Mouse (Mus musculus) kidney, adult 2 months (tissue): ENCODE measurements at regions not wholly inside any gene's neighbourhood (a gene's known extent, or its start where the extent isn't known, plus 50 kb on each side); places are given as distances from the start of the nearest gene placed in this dataset.

Source experiments
- CTCF ChIP-seq: fragments of 200-500 bp; conservative IDR thresholded peaks from 2 replicates; pipeline ENCODE4 v1.5.1; 2011; ENCODE audit warnings: low read depth, mild to moderate bottlenecking, control low read depth, low read length, moderate library complexity, mixed read lengths; ENCODE audit not compliant: insufficient read depth, insufficient read length
- POLR2A ChIP-seq: fragments of 200-500 bp; IDR thresholded peaks from one replicate; pipeline ENCODE4 v1.6.1; 2011; ENCODE audit warnings: low read depth, low read length, control low read depth

- TF ChIP-seq CTCF (no peak), POLR2A (no peak)
These were observed 242.2 kb upstream of the Zfp960 start for GRCm38 (mm10) chr17:16821716-16822115.
